Mouse (Mus musculus): ENCODE results near the gene Abca17. TPM values are rescaled to one million over a fixed set of nuclear protein-coding genes. Genes with fewer than 3 reads are reported as not detected.
A peak's percentile ranks its signal among the peaks of the same experiment; 100 is the strongest.

The Abca17 gene
- total RNA-seq, 4 experiments from 2014 or later: 0.06 TPM; not detected in 3

DNA sequence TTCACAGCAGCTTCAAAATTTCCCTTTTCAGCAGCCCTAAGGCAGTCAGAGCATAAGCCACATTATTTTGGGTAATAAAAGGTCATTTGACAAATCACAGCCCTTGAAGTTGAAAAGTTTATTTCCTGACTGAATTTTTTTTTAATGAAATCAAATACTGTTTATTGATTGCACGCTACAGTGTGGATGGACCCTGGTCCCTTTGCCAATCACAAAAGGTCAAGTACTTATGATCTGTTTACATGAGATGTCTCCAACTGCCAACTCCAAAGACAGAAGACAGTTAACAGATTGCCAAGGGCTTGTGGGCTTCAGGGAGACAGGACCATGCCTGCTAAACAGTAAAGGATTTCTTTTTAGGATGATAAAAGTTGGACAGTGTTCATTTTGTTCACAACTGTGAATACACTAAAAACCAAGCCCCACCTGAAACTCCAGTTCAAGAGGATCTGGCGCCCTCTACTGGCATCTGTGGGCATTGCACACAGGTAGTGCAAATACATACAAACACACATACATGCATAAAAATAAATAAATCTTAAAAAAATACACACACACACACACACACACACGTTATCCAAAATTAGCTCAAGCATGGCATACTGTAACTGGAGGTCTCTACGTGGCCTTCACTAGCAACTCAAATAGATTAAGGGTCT is 107.4 kb downstream of the Abca17 start:
- DNase-seq (ENCODE audit: low spot score): no peak

GRCm38 (mm10) chr17:24236921-24237320 is 113.9 kb downstream of the Abca17 start:
- DNase-seq (ENCODE audit: low spot score): peak; percentile 23

GRCm38 (mm10) chr17:24236479-24236878 is 114.4 kb downstream of the Abca17 start:
- DNase-seq (ENCODE audit: low spot score): no peak

- no peak for DNase-seq (ENCODE audit: low spot score)
Observed at GRCm38 (mm10) chr17:24227941-24228340, 122.9 kb downstream of the Abca17 start.

- DNase-seq (ENCODE audit: low spot score): no peak
Observed at GRCm38 (mm10) chr17:24226721-24227120, 124.1 kb downstream of the Abca17 start.

DNA sequence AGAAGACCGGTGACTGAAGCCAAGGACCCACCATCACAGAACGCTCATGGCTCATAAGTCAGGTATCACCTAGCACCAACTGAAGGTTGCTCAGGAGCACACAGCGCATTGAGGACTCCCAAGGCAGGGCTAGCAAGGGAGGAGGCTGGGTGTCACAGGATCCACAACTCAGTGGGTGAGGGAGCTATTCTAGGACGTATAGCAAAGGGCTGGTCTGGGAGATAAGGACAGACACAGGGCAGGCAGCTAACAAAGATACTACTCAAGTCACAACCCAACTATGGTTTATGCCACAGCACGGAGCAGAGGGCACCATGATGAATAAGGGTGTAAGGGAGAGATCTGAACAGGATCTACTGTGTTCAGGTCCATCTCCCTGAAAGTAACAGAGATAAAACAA is 125.0 kb downstream of the Abca17 start:
- DNase-seq (ENCODE audit: low spot score): no peak

DNA sequence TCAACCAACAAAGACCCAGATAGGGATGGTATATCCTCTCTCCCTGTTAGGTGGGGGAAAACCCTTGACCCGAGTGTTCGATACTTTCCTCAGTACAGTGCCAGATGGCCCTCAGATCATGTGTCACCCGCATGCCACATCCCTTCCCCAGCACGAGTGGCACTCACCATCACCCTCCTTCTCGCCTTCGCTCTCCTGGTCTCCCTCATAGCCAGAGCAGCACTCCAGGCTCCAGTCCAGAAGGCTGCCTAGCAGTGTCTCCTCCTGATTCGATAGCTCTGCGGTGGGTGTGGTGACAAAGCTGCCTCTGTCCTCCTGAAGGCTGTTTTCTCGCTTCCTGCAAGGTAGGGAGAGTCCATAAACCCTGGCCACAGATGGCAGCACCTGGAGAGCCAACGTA is 126.1 kb downstream of the Abca17 start:
- no peak for DNase-seq (ENCODE audit: low spot score)

DNA sequence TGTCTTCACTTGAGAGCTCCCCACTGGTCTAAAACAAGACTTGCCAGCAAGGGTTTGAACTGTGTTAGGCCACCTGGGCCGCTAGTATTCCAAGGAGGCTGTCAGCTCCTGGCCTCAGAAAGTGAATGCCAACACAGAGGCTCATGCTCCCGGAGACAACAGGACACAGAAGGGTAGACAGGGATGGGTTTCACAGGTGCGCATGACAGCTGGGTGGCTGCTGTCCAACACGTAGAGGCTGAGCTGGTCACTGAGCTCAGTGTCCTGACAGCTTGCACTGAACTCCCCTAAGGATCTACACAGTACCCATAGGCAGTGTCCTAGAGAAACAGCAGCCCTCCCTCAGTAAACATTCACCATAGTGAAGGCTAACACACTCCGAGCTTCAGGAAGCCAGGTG is 127.4 kb downstream of the Abca17 start:
- no peak for DNase-seq (ENCODE audit: low spot score)

DNA sequence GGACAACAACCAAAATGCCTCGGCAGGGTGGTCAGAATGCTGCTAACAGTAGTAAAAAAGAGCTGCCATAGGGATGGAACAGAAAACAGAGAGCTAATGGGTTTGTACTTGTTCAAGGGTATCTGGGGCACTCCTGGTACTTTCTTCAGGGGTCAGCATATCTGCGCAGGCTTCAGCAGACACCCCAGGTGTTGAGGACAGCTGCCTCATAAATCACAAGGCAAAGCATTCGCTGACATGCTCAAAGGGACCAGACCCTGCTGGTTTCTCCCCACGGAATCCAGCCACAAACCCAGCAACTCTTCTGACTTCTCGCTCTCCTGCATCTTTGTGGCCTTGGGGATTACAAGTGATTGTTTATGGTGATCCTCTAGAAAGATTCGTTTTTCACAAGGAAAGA is 128.2 kb downstream of the Abca17 start:
- DNase-seq (ENCODE audit: low spot score): no peak

- peak; percentile 96 for DNase-seq (ENCODE audit: low spot score)
Observed at GRCm38 (mm10) chr17:24220435-24221411, 130.1 kb downstream of the Abca17 start, which contains the start of gene Tedc2. Tedc2 (minus strand) TSS chr17:24220851.

GRCm38 (mm10) chr17:24216836-24217235 is 134.0 kb downstream of the Abca17 start:
- DNase-seq (ENCODE audit: low spot score): no peak

Small RNA genes lying within 50 kb of the gene (microRNA-seq; reads per million reads assigned to microRNA genes)
- gene Gm24427 (not detected), gene Mir5134 (1.7 reads per million), gene Mir6965 (not detected)

Other genes starting within 250 kb of the Abca17 start
- gene Pdpk1, start 200.1 kb downstream of the Abca17 start, total RNA-seq (2022): 10 to 100 TPM; 38.3 to 46.0 (median 45.0) TPM
- gene Amdhd2, start 187.3 kb downstream of the Abca17 start, total RNA-seq (2022): 10 to 100 TPM in 3 of 4 experiments, 1 to 10 TPM in 1; 9.4 to 12.4 (median 10.8) TPM
- gene Atp6v0c, start 181.4 kb downstream of the Abca17 start, total RNA-seq (2022): 100 to 1,000 TPM; 224 to 240 (median 231) TPM
- gene Tbc1d24, start 145.5 kb downstream of the Abca17 start, total RNA-seq (2022): 10 to 100 TPM; 11.5 to 14.5 (median 12.6) TPM
- 1 to 10 TPM in 2 of 4 experiments, under 1 TPM in 2; 0.66 to 1.5 (median 0.89) TPM for gene Ntn3, start 141.5 kb downstream of the Abca17 start, total RNA-seq (2022)
- gene Tedc2, start 130.2 kb downstream of the Abca17 start, total RNA-seq (2022): 1 to 10 TPM; 1.7 to 2.9 (median 2.5) TPM
- under 1 TPM; 0.22 to 0.66 (median 0.40) TPM for gene Ccnf, start 99.6 kb downstream of the Abca17 start, total RNA-seq (2022)
- 10 to 100 TPM; 11.4 to 13.4 (median 13.2) TPM for gene Abca3, start 882 bp upstream of the Abca17 start, total RNA-seq (2022)
- 10 to 100 TPM; 59.7 to 61.4 (median 60.7) TPM for gene Rnps1, start 63.5 kb upstream of the Abca17 start, total RNA-seq (2022)
- gene Eci1, start 75.6 kb upstream of the Abca17 start, total RNA-seq (2022): 100 to 1,000 TPM; 455 to 534 (median 495) TPM
- 1 to 10 TPM in 3 of 4 experiments, under 1 TPM in 1; 0.91 to 1.4 (median 1.1) TPM for gene Dnase1l2, start 92.0 kb upstream of the Abca17 start, total RNA-seq (2022)
- 10 to 100 TPM; 11.2 to 14.7 (median 11.9) TPM for gene E4f1, start 119.2 kb upstream of the Abca17 start, total RNA-seq (2022)
- gene Pgp, start 119.3 kb upstream of the Abca17 start, total RNA-seq (2022): 10 to 100 TPM; 39.9 to 44.4 (median 41.4) TPM
- gene Bricd5, start 122.8 kb upstream of the Abca17 start, total RNA-seq (2022): under 1 TPM in 2 of 4 experiments, not detected in 2; 0.28 to 0.31 TPM
- gene Mlst8, start 128.0 kb upstream of the Abca17 start, total RNA-seq (2022): 10 to 100 TPM; 10.5 to 11.8 (median 11.0) TPM
- gene Caskin1, start 137.5 kb upstream of the Abca17 start, total RNA-seq (2022): under 1 TPM; 0.16 to 0.23 (median 0.19) TPM
- gene Traf7, start 176.9 kb upstream of the Abca17 start, total RNA-seq (2022): 10 to 100 TPM; 37.0 to 50.9 (median 42.7) TPM
- under 1 TPM in 3 of 4 experiments, not detected in 1; 0.23 to 0.50 (median 0.25) TPM for gene Rab26, start 183.1 kb upstream of the Abca17 start, total RNA-seq (2022)
- gene Pkd1, start 198.8 kb upstream of the Abca17 start, total RNA-seq (2022): 10 to 100 TPM; 27.8 to 43.0 (median 34.9) TPM